Mouse (Mus musculus): ENCODE measurements around the gene Olfr598.

- no peak for TF ChIP-seq CTCF (IDR thresholded peaks at IDR 0.05; ENCODE audit: low read depth)
- TF ChIP-seq EP300 (IDR thresholded peaks at IDR 0.05; ENCODE audit: low read depth), result no peak
Measured at GRCm38 (mm10) chr7:103349569-103349968, 26.2 kb downstream of the Olfr598 start, which contains the start of gene Olfr600.

Measured in heart, postnatal 0 days (tissue).